Mouse (Mus musculus) fibroblast of lung, adult 2 months (primary cell): Measurements from ENCODE around the gene 4930432K21Rik.

ENCODE experiments used
- DNase-seq: peaks from one replicate; pipeline ENCODE4 v3.0.0-alpha.2; 2011; ENCODE audit warnings: low read depth

Gene 4930432K21Rik

DNA sequence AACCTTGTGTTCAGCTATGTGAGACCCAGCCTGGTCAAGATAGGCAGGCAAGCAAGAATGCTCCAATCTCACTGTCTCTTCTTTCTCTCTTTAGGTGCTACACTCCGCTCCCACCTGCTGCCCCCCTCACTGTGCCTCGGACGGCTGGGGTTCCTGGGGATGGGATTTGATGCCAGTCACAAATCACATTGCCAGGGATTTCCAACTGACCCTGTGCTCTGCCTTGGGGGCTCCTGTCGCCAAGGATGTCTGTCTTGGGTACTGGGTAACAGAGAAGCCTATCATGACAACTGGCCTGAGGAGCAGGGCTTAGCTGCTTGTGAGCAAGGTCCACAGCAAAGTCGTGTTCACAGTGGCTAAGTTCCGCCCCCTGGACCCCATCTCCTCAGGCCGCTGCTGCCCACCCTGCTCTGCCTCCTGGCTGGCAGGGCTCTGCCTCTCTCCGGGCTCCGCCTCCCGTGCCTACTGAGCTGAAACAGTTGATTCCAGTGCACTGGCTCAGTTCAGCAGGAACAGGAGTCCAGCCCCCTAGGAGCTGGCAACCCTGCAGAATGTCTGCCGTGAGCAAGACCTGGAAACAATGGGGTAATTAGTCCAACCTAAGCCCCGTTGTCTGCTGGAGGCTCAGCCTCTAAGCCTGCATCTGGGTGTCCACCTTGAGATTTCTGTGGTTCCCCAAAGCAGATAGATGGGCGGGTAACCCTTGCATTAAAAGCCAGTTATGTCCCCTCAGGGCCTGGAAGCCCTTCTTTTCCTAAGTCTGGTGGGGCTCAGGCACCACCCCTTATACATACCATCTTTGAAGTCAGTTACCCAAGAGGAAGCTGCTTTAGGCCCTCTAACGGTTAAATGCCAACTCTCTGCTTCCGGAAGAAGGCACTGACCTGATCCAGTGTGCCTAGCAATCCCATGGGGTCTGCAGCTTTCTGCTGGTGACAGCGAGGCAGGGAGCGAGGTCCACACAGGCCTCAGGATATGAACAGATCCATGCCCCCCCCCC lies 60.9 kb downstream of the 4930432K21Rik start:
- DNase-seq, result no peak

- DNase-seq, result no peak
Measured at GRCm38 (mm10) chr8:84210167-84210791, 62.5 kb downstream of the 4930432K21Rik start.

- DNase-seq, result no peak
Measured at GRCm38 (mm10) chr8:84211202-84211601, 63.4 kb downstream of the 4930432K21Rik start.

DNA sequence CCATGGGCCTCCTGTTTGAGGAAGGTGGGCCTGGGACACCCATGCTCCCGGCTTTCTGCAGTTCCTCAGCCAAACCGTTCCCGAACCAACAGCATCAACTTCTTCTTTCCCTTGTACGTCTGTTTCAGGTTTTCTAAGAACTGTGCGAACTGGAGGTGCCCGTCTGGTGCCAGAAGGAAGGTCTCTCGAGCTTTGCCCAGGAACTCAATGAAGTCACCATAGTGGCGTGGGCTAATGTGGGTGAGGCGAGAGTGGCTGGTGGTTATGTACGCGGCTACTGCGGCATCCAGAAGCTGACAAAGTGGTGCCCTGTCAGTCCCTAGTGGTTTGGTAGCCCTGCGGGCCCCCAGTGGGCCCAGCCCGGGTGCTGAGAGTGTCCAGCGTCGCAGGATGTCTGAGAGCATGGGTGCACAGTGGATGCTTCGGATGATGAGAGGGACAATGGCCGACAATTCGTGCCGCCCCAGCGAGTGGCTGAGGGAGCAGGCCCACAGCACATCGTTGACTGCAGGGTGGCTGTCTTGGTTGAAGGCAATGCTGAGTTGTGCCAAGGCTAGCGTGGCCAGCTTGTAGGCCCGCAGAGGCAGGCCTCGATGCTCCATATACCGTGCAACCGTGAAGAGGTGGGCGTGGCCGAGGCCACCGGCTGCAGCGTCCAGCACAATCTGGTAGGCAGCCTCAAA lies 64.2 kb downstream of the 4930432K21Rik start:
- DNase-seq, result no peak

- DNase-seq, result no peak
Measured at GRCm38 (mm10) chr8:84213277-84213676, 65.5 kb downstream of the 4930432K21Rik start.

DNA sequence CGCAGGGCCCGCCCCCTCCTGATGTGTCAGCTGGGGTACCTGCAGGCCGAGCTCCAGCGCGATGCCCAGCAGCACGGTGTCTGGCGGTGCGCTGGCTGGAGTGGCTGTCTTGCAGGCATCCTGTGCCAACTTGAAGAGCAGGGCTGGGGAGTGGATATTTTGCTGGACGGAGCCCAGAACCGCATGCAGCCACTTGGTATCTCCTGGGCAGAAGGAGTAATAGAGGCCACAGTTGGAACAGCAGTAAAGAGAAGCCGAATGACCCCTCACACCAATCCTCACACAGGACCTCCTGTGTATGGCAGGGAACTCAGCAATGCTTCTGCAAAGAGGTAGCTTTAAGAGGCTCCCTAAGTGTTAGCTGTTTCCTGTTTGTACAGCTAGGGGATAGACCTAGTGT lies 69.4 kb downstream of the 4930432K21Rik start:
- no peak for DNase-seq

GRCm38 (mm10) chr8:84218143-84218542 lies 70.3 kb downstream of the 4930432K21Rik start:
- DNase-seq, result no peak

DNA sequence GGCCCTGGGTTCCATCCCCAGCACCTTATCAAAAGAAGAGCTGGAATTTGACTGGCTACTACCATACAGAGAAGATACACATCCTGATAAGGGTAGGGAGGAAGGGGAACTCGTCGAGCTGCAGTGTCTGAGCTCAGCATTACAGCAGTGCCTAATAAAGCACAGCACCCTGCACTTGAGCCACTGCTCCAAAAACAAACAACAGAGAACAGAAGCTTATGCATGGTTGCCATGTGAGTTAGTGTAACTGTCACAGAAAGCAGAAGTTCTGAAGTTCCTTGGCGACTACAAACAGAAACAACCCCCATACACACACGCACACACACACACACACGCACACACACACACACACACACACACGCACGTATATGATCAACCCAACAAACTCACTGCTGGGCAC lies 72.3 kb downstream of the 4930432K21Rik start:
- no peak for DNase-seq
